Mouse (Mus musculus) liver, embryonic 14.5 days (tissue): Measurements from ENCODE around the gene Erbb3. TPM values are rescaled to one million over a fixed set of nuclear protein-coding genes. Genes with fewer than 3 reads are reported as not detected.

Experiments
- ATAC-seq: fragments of 200-750 bp; cut with Nextera tagmentation; 2 replicates; pipeline ENCODE4 v1.8.0; 2017; ENCODE audit warnings: moderate number of reproducible peaks, mild to moderate bottlenecking, moderate library complexity; ENCODE audit not compliant: insufficient read depth
- DNase-seq, 3 experiments: peaks; one replicate each; pipeline ENCODE4 v3.0.0-alpha.2; 2012 to 2013; ENCODE audit warnings: low read depth in 3 of 3, low spot score in 3 of 3
- H3K27ac ChIP-seq: fragments of 300-500 bp; sonication (generic); 2 replicates; pipeline ENCODE4 v1.5.1; 2014; ENCODE audit warnings: moderate library complexity, mild to moderate bottlenecking, control low read depth, inconsistent platforms
- H3K27me3 ChIP-seq: fragments of 300-500 bp; sonication (generic); 2 replicates; pipeline ENCODE4 v1.6.1; 2014; ENCODE audit warnings: mild to moderate bottlenecking, low read length, moderate library complexity; ENCODE audit not compliant: control insufficient read depth, insufficient read depth
- H3K36me3 ChIP-seq: fragments of 300-500 bp; sonication (generic); replicated peaks from 2 replicates; pipeline ENCODE4 v1.6.1; 2014; ENCODE audit warnings: low read depth; ENCODE audit not compliant: control insufficient read depth, insufficient read depth
- H3K4me1 ChIP-seq, 2 experiments: fragments of 200-500 bp in 1 of 2; fragments of 300-500 bp in 1 of 2; sonication (generic) in 1 of 2; replicated peaks; 2 replicates each; pipeline ENCODE4 v1.6.1; 2012 to 2014; ENCODE audit warnings: antibody characterized with exemption in 1 of 2, inconsistent platforms in 1 of 2, low read length in 1 of 2; ENCODE audit not compliant: control insufficient read depth in 2 of 2, insufficient read depth in 2 of 2
- H3K4me2 ChIP-seq: fragments of 300-500 bp; sonication (generic); 2 replicates; pipeline ENCODE4 v1.6.1; 2014; ENCODE audit warnings: low read depth, mild to moderate bottlenecking, control low read depth, moderate library complexity
- H3K4me3 ChIP-seq, 2 experiments: fragments of 200-500 bp in 1 of 2; fragments of 300-500 bp in 1 of 2; sonication (generic) in 1 of 2; 2 replicates each; pipeline ENCODE4 v1.5.1; 2012 to 2014; ENCODE audit warnings: low read depth in 2 of 2, low read length in 2 of 2, mild to moderate bottlenecking in 2 of 2, control low read depth in 1 of 2, inconsistent platforms in 1 of 2, moderate library complexity in 1 of 2; ENCODE audit not compliant: insufficient read depth in 1 of 2
- H3K9ac ChIP-seq: fragments of 300-500 bp; sonication (generic); replicated peaks from 2 replicates; pipeline ENCODE4 v1.6.1; 2014; ENCODE audit warnings: mild to moderate bottlenecking, control low read depth, moderate library complexity
- H3K9me3 ChIP-seq: fragments of 300-500 bp; sonication (generic); 2 replicates; pipeline ENCODE4 v1.6.1; 2016; ENCODE audit warnings: low read length, mixed read lengths; ENCODE audit not compliant: control insufficient read depth
- CTCF ChIP-seq: IDR thresholded peaks from 2 replicates; pipeline ENCODE4 v1.5.1; 2016; ENCODE audit warnings: antibody characterized with exemption, low read depth, control low read depth
- EP300 ChIP-seq: IDR thresholded peaks from 2 replicates; pipeline ENCODE4 v1.6.1; 2016; ENCODE audit warnings: antibody characterized with exemption, low read depth
- WGBS: fragments of 180-500 bp; shearing (Covaris S2); extraction: QIAGEN DNeasy Blood & Tissue Kit; methylation state at CpG from one replicate; pipeline ENCODE4 v1.1.7; 2014; ENCODE audit not compliant: insufficient replicate concordance; 5-methylcytosine and 5-hydroxymethylcytosine counted together
- microRNA-seq: library from miRNA; unstranded; fragments of <30 nt; microRNA quantifications from one replicate; pipeline ENCODE4, GENCODE M21; 2016
- polyA plus RNA-seq, 2 experiments: library from polyadenylated mRNA; depleted of rRNA in 1 of 2; stranded (reverse) in 1 of 2; unstranded in 1 of 2; fragments of >200 nt; fragmentation: Nextera tagmentation in 1 of 2; extraction: Ambion mirVana in 1 of 2; gene quantifications; 2 replicates each; pipeline versions ENCODE4 v1.2.1 to v1.2.3; 2012 to 2014

Gene Erbb3
- polyA plus RNA-seq, 2 experiments, result 1.1 to 1.4 TPM

GRCm38 (mm10) chr10:128522351-128522750 is 67.1 kb downstream of the Erbb3 start:
- H3K4me3 ChIP-seq, result no peak overlapping the region
- DNase-seq (no peak), ATAC-seq (no peak)
- WGBS, result 65% methylated on average over 6 of the region's 6 CpGs
- no peak for TF ChIP-seq EP300
- no peak for TF ChIP-seq CTCF
- H3K9ac ChIP-seq, result no peak overlapping the region
- H3K27ac ChIP-seq, result no peak overlapping the region
- H3K27me3 ChIP-seq, result no peaks in the 10 kb centered on the region
- peaks cover 4% of the 10 kb centered on the region; the same call in 1 of the 2 replicates for H3K36me3 ChIP-seq
- H3K9me3 ChIP-seq, result no peaks in the 10 kb centered on the region
- H3K4me1 ChIP-seq, result peaks cover 11 to 18% of the 10 kb centered on the region in 2 experiments
- H3K4me2 ChIP-seq, result no peak overlapping the region

- Histone ChIP-seq H3K4me1 (peaks cover 11 to 20% of the 10 kb centered on the region in 2 experiments), H3K4me3 (no peak overlapping the region), H3K36me3 (peaks cover 4% of the 10 kb centered on the region; the same call in 1 of the 2 replicates), H3K27ac (no peak overlapping the region), H3K9me3 (no peaks in the 10 kb centered on the region), H3K4me2 (no peak overlapping the region), H3K9ac (no peak overlapping the region), H3K27me3 (no peaks in the 10 kb centered on the region)
- ATAC-seq, result no peak
- WGBS, result 87% methylated on average over 16 of the region's 16 CpGs
- TF ChIP-seq EP300 (no peak), CTCF (no peak)
- no peak for DNase-seq
These were observed 68.9 kb downstream of the Erbb3 start for GRCm38 (mm10) chr10:128520591-128520990.

GRCm38 (mm10) chr10:128518833-128519232 is 70.6 kb downstream of the Erbb3 start:
- ATAC-seq (no peak; the same call in 1 of the 2 replicates), DNase-seq (no peak)
- Histone ChIP-seq H3K4me2 (no peak overlapping the region), H3K27me3 (no peaks in the 10 kb centered on the region), H3K9me3 (no peaks in the 10 kb centered on the region), H3K27ac (no peak overlapping the region), H3K36me3 (peaks cover 4% of the 10 kb centered on the region; the same call in 1 of the 2 replicates), H3K4me3 (no peak overlapping the region), H3K9ac (no peak overlapping the region), H3K4me1 (peaks cover 1 to 18% of the 10 kb centered on the region in 2 experiments)
- peak; percentile 76 for TF ChIP-seq CTCF
- TF ChIP-seq EP300, result no peak
- WGBS, result 72% methylated on average over 7 of the region's 7 CpGs

Small RNAs within 50 kb of the gene (microRNA-seq; reads per million reads assigned to microRNA genes)
- gene Gm47275, result not detected
- gene Mir6917, result not detected

Other genes with a start within 250 kb of the Erbb3 start
- 6.5 and 7.7 TPM in 2 replicates for gene Coq10a, start 220.7 kb downstream of the Erbb3 start, polyA plus RNA-seq (2012; rRNA removed)
- gene Coq10a, start 220.7 kb downstream of the Erbb3 start, polyA plus RNA-seq (2014; fragmentation: Nextera tagmentation; extraction: Ambion mirVana), result 4.7 and 5.0 TPM in 2 replicates
- gene Ankrd52, start 212.5 kb downstream of the Erbb3 start, polyA plus RNA-seq (2012; rRNA removed), result 7.4 and 7.7 TPM in 2 replicates
- gene Ankrd52, start 212.5 kb downstream of the Erbb3 start, polyA plus RNA-seq (2014; fragmentation: Nextera tagmentation; extraction: Ambion mirVana), result 4.3 and 5.5 TPM in 2 replicates
- 33.0 and 40.8 TPM in 2 replicates for gene Slc39a5, start 188.4 kb downstream of the Erbb3 start, polyA plus RNA-seq (2012; rRNA removed)
- 37.6 and 40.7 TPM in 2 replicates for gene Slc39a5, start 188.4 kb downstream of the Erbb3 start, polyA plus RNA-seq (2014; fragmentation: Nextera tagmentation; extraction: Ambion mirVana)
- gene Nabp2, start 178.2 kb downstream of the Erbb3 start, polyA plus RNA-seq (2012; rRNA removed), result 24.2 and 25.4 TPM in 2 replicates
- 45.4 and 48.7 TPM in 2 replicates for gene Nabp2, start 178.2 kb downstream of the Erbb3 start, polyA plus RNA-seq (2014; fragmentation: Nextera tagmentation; extraction: Ambion mirVana)
- gene Rnf41, start 178.0 kb downstream of the Erbb3 start, polyA plus RNA-seq (2012; rRNA removed), result 5.0 and 5.9 TPM in 2 replicates
- gene Rnf41, start 178.0 kb downstream of the Erbb3 start, polyA plus RNA-seq (2014; fragmentation: Nextera tagmentation; extraction: Ambion mirVana), result 4.8 and 6.2 TPM in 2 replicates
- gene Smarcc2, start 130.4 kb downstream of the Erbb3 start, polyA plus RNA-seq (2012; rRNA removed), result 23.2 and 29.8 TPM in 2 replicates
- gene Smarcc2, start 130.4 kb downstream of the Erbb3 start, polyA plus RNA-seq (2014; fragmentation: Nextera tagmentation; extraction: Ambion mirVana), result 27.7 and 32.8 TPM in 2 replicates
- 429 and 654 TPM in 2 replicates for gene Myl6, start 95.5 kb downstream of the Erbb3 start, polyA plus RNA-seq (2012; rRNA removed)
- gene Myl6, start 95.5 kb downstream of the Erbb3 start, polyA plus RNA-seq (2014; fragmentation: Nextera tagmentation; extraction: Ambion mirVana), result 490 and 506 TPM in 2 replicates
- 1.2 and 1.5 TPM in 2 replicates for gene Myl6b, start 91.0 kb downstream of the Erbb3 start, polyA plus RNA-seq (2012; rRNA removed)
- gene Myl6b, start 91.0 kb downstream of the Erbb3 start, polyA plus RNA-seq (2014; fragmentation: Nextera tagmentation; extraction: Ambion mirVana), result 0.72 and 1.3 TPM in 2 replicates
- gene Esyt1, start 63.8 kb downstream of the Erbb3 start, polyA plus RNA-seq (2012; rRNA removed), result 9.4 and 10.3 TPM in 2 replicates
- gene Esyt1, start 63.8 kb downstream of the Erbb3 start, polyA plus RNA-seq (2014; fragmentation: Nextera tagmentation; extraction: Ambion mirVana), result 7.0 and 7.8 TPM in 2 replicates
- gene Zc3h10, start 41.9 kb downstream of the Erbb3 start, polyA plus RNA-seq (2012; rRNA removed), result 3.3 and 4.0 TPM in 2 replicates
- gene Zc3h10, start 41.9 kb downstream of the Erbb3 start, polyA plus RNA-seq (2014; fragmentation: Nextera tagmentation; extraction: Ambion mirVana), result 4.3 and 5.3 TPM in 2 replicates
- gene Rpl41, start 40.3 kb downstream of the Erbb3 start, polyA plus RNA-seq (2012; rRNA removed), result 1,053 and 2,546 TPM in 2 replicates
- 3,181 and 3,454 TPM in 2 replicates for gene Rpl41, start 40.3 kb downstream of the Erbb3 start, polyA plus RNA-seq (2014; fragmentation: Nextera tagmentation; extraction: Ambion mirVana)
- gene Pa2g4, start 23.7 kb downstream of the Erbb3 start, polyA plus RNA-seq (2012; rRNA removed), result 57.6 and 113 TPM in 2 replicates
- gene Pa2g4, start 23.7 kb downstream of the Erbb3 start, polyA plus RNA-seq (2014; fragmentation: Nextera tagmentation; extraction: Ambion mirVana), result 163 and 172 TPM in 2 replicates
- 867 and 921 TPM in 2 replicates for gene Rps26, start 37.1 kb upstream of the Erbb3 start, polyA plus RNA-seq (2012; rRNA removed)
- gene Rps26, start 37.1 kb upstream of the Erbb3 start, polyA plus RNA-seq (2014; fragmentation: Nextera tagmentation; extraction: Ambion mirVana), result 643 and 646 TPM in 2 replicates
- gene Ikzf4, start 56.3 kb upstream of the Erbb3 start, polyA plus RNA-seq (2012; rRNA removed), result 0.13 and 0.18 TPM in 2 replicates
- 0.05 TPM in 1 of 2 replicates, not detected in the other for gene Ikzf4, start 56.3 kb upstream of the Erbb3 start, polyA plus RNA-seq (2014; fragmentation: Nextera tagmentation; extraction: Ambion mirVana)
- 8.1 and 8.6 TPM in 2 replicates for gene Suox, start 84.4 kb upstream of the Erbb3 start, polyA plus RNA-seq (2012; rRNA removed)
- gene Suox, start 84.4 kb upstream of the Erbb3 start, polyA plus RNA-seq (2014; fragmentation: Nextera tagmentation; extraction: Ambion mirVana), result 7.6 and 9.9 TPM in 2 replicates
- gene Rab5b, start 106.6 kb upstream of the Erbb3 start, polyA plus RNA-seq (2012; rRNA removed), result 17.8 and 19.3 TPM in 2 replicates
- 24.5 and 26.2 TPM in 2 replicates for gene Rab5b, start 106.6 kb upstream of the Erbb3 start, polyA plus RNA-seq (2014; fragmentation: Nextera tagmentation; extraction: Ambion mirVana)
- 0.27 and 0.31 TPM in 2 replicates for gene Pmel, start 114.5 kb upstream of the Erbb3 start, polyA plus RNA-seq (2012; rRNA removed)
- gene Pmel, start 114.5 kb upstream of the Erbb3 start, polyA plus RNA-seq (2014; fragmentation: Nextera tagmentation; extraction: Ambion mirVana), result 0.20 and 0.50 TPM in 2 replicates
- gene Cdk2, start 115.4 kb upstream of the Erbb3 start, polyA plus RNA-seq (2012; rRNA removed), result 38.8 and 40.7 TPM in 2 replicates
- gene Cdk2, start 115.4 kb upstream of the Erbb3 start, polyA plus RNA-seq (2014; fragmentation: Nextera tagmentation; extraction: Ambion mirVana), result 51.8 and 56.6 TPM in 2 replicates
- 1.4 and 1.6 TPM in 2 replicates for gene Dgka, start 155.2 kb upstream of the Erbb3 start, polyA plus RNA-seq (2012; rRNA removed)
- 2.0 and 2.1 TPM in 2 replicates for gene Dgka, start 155.2 kb upstream of the Erbb3 start, polyA plus RNA-seq (2014; fragmentation: Nextera tagmentation; extraction: Ambion mirVana)
- gene Pym1, start 158.2 kb upstream of the Erbb3 start, polyA plus RNA-seq (2012; rRNA removed), result 14.2 and 19.5 TPM in 2 replicates
- gene Pym1, start 158.2 kb upstream of the Erbb3 start, polyA plus RNA-seq (2014; fragmentation: Nextera tagmentation; extraction: Ambion mirVana), result 12.4 and 15.3 TPM in 2 replicates
- 8.0 and 9.5 TPM in 2 replicates for gene Mmp19, start 201.3 kb upstream of the Erbb3 start, polyA plus RNA-seq (2012; rRNA removed)
- 8.3 and 8.9 TPM in 2 replicates for gene Mmp19, start 201.3 kb upstream of the Erbb3 start, polyA plus RNA-seq (2014; fragmentation: Nextera tagmentation; extraction: Ambion mirVana)
- 4.2 and 6.0 TPM in 2 replicates for gene Dnajc14, start 214.4 kb upstream of the Erbb3 start, polyA plus RNA-seq (2012; rRNA removed)
- gene Dnajc14, start 214.4 kb upstream of the Erbb3 start, polyA plus RNA-seq (2014; fragmentation: Nextera tagmentation; extraction: Ambion mirVana), result 10.7 and 12.3 TPM in 2 replicates
- gene Tmem198b, start 214.7 kb upstream of the Erbb3 start, polyA plus RNA-seq (2012; rRNA removed), result 2.1 and 2.9 TPM in 2 replicates
- gene Tmem198b, start 214.7 kb upstream of the Erbb3 start, polyA plus RNA-seq (2014; fragmentation: Nextera tagmentation; extraction: Ambion mirVana), result 0.99 and 1.5 TPM in 2 replicates
- 27.1 and 61.2 TPM in 2 replicates for gene Sarnp, start 227.7 kb upstream of the Erbb3 start, polyA plus RNA-seq (2012; rRNA removed)
- gene Sarnp, start 227.7 kb upstream of the Erbb3 start, polyA plus RNA-seq (2014; fragmentation: Nextera tagmentation; extraction: Ambion mirVana), result 122 and 125 TPM in 2 replicates
- gene Ormdl2, start 232.0 kb upstream of the Erbb3 start, polyA plus RNA-seq (2012; rRNA removed), result 43.1 and 47.8 TPM in 2 replicates
- gene Ormdl2, start 232.0 kb upstream of the Erbb3 start, polyA plus RNA-seq (2014; fragmentation: Nextera tagmentation; extraction: Ambion mirVana), result 80.5 and 83.5 TPM in 2 replicates